Mouse (Mus musculus) ES-E14 (cell line): Measurements from ENCODE around the gene Plekha4. TPM values are rescaled to one million over a fixed set of nuclear protein-coding genes. Genes with fewer than 3 reads are reported as not detected.
"Not testable (repeated sequence)": the region's sequence is repeated elsewhere in the genome, so short reads cannot be mapped to it uniquely, and the experiment has no call there.

Source experiments
- DNase-seq: peaks from one replicate; pipeline ENCODE4 v3.0.0-alpha.2; 2013; ENCODE audit warnings: low read depth, low spot score
- H3K27ac ChIP-seq: 2 replicates; pipeline ENCODE4 v1.5.1; 2012; ENCODE audit warnings: low read depth, mild to moderate bottlenecking, low read length, moderate library complexity, mixed read lengths; ENCODE audit not compliant: poor library complexity, insufficient read depth, severe bottlenecking
- H3K36me3 ChIP-seq: 2 replicates; pipeline ENCODE4 v1.6.1; 2012; ENCODE audit warnings: mild to moderate bottlenecking, low read length, moderate library complexity, mixed read lengths; ENCODE audit not compliant: control insufficient read depth, poor library complexity, insufficient read depth, severe bottlenecking
- H3K4me1 ChIP-seq, 2 experiments: fragments of 150-350 bp in 1 of 2; sonication (generic) in 1 of 2; 2 replicates each; pipeline ENCODE4 v1.6.1; 2012; ENCODE audit warnings: low read length in 2 of 2, mild to moderate bottlenecking in 1 of 2, mixed read lengths in 1 of 2; ENCODE audit not compliant: control insufficient read depth in 2 of 2, insufficient read depth in 2 of 2, poor library complexity in 1 of 2
- H3K4me3 ChIP-seq, 2 experiments: fragments of 150-350 bp in 1 of 2; sonication (generic) in 1 of 2; 2 replicates each; pipeline ENCODE4 v1.5.1; 2012; ENCODE audit warnings: low read length in 2 of 2, low read depth in 1 of 2, mild to moderate bottlenecking in 1 of 2, mixed read lengths in 1 of 2; ENCODE audit not compliant: insufficient read depth in 1 of 2, poor library complexity in 1 of 2, severe bottlenecking in 1 of 2
- H3K9ac ChIP-seq: 2 replicates; pipeline ENCODE4 v1.6.1; 2012; ENCODE audit warnings: low read depth, mild to moderate bottlenecking, low read length, mixed read lengths; ENCODE audit not compliant: poor library complexity, insufficient read depth, severe bottlenecking
- H3K9me3 ChIP-seq: fragments of 150-350 bp; sonication (generic); 2 replicates; pipeline ENCODE4 v1.6.1; 2012; ENCODE audit warnings: low read depth, mild to moderate bottlenecking, low read length; ENCODE audit not compliant: control insufficient read depth, insufficient read depth
- CHD2 ChIP-seq: IDR thresholded peaks from 2 replicates; pipeline ENCODE4 v1.6.1; 2014; ENCODE audit warnings: mild to moderate bottlenecking, low read depth, low read length, inconsistent platforms
- HCFC1 ChIP-seq: IDR thresholded peaks from 2 replicates; pipeline ENCODE4 v1.6.1; 2012; ENCODE audit warnings: low read length, inconsistent platforms, borderline replicate concordance; ENCODE audit not compliant: insufficient read depth
- MAFK ChIP-seq: IDR thresholded peaks from 2 replicates; pipeline ENCODE4 v1.6.1; 2014; ENCODE audit warnings: mild to moderate bottlenecking, low read depth, low read length, inconsistent platforms; ENCODE audit not compliant: insufficient read depth
- ZC3H11A ChIP-seq: IDR thresholded peaks from 2 replicates; pipeline ENCODE4 v1.6.1; 2012; ENCODE audit warnings: low read depth, mild to moderate bottlenecking, inconsistent platforms, low read length, borderline replicate concordance
- ZNF384 ChIP-seq: IDR thresholded peaks from 2 replicates; pipeline ENCODE4 v1.6.1; 2012; ENCODE audit warnings: low read depth, low read length, inconsistent platforms
- in situ Hi-C, 2 experiments: fragments of 600-800 bp; cut with MboI; formaldehyde crosslinking; loops; one replicate each; pipeline ENCODE4 v1.15.1; 2025; ENCODE audit warnings: low sequenced_read_pairs in 2 of 2, inconsistent platforms in 1 of 2; ENCODE audit not compliant: unreplicated experiment in 2 of 2
- total RNA-seq: library from RNA; depleted of rRNA; stranded (reverse); fragments of 300-350 nt; gene quantifications from 2 replicates; pipeline ENCODE4 v1.2.3, GENCODE M21; 2012

Gene Plekha4
- total RNA-seq, 1 experiment: 17.8 TPM

GRCm38 (mm10) chr7:45523678-45524170, 2.4 kb upstream of the Plekha4 start:
- H3K9ac ChIP-seq: peak overlapping the region; percentile 62
- in situ Hi-C loops: no loop called here
- H3K4me3 ChIP-seq: peak overlapping the region; percentile 29 to 40

GRCm38 (mm10) chr7:45524841-45525621, 1.1 kb upstream of the Plekha4 start:
- H3K36me3 ChIP-seq: peaks cover 20% of the 10 kb centered on the region
- H3K4me1 ChIP-seq: peaks cover 2 to 19% of the 10 kb centered on the region in 2 experiments; a peak in 2 of 4 replicates
- in situ Hi-C loops: no loop called here
- peak overlapping the region; percentile 92 to 95 for H3K4me3 ChIP-seq
- H3K9me3 ChIP-seq: no peaks in the 10 kb centered on the region
- no peak for DNase-seq
- TF ChIP-seq ZC3H11A: no peak
- TF ChIP-seq HCFC1: no peak
- no peak for TF ChIP-seq MAFK
- no peak for TF ChIP-seq ZNF384
- TF ChIP-seq CHD2: no peak
- peak overlapping the region; percentile 97 for H3K9ac ChIP-seq
- peak overlapping the region; percentile 51 for H3K27ac ChIP-seq

More at GRCm38 (mm10) chr7:45523678-45524170, 2.4 kb upstream of the Plekha4 start:
- H3K4me1 ChIP-seq: peaks cover 2 to 22% of the 10 kb centered on the region in 2 experiments; a peak in 2 of 4 replicates
- no peak overlapping the region; the same call in 1 of the 2 replicates for H3K27ac ChIP-seq
- no peak for TF ChIP-seq MAFK
- TF ChIP-seq ZNF384: no peak
- no peak for TF ChIP-seq ZC3H11A
- TF ChIP-seq HCFC1: no peak
- no peak for TF ChIP-seq CHD2
- no peak for DNase-seq
- peaks cover 20% of the 10 kb centered on the region for H3K36me3 ChIP-seq
- no peaks in the 10 kb centered on the region for H3K9me3 ChIP-seq

DNA sequence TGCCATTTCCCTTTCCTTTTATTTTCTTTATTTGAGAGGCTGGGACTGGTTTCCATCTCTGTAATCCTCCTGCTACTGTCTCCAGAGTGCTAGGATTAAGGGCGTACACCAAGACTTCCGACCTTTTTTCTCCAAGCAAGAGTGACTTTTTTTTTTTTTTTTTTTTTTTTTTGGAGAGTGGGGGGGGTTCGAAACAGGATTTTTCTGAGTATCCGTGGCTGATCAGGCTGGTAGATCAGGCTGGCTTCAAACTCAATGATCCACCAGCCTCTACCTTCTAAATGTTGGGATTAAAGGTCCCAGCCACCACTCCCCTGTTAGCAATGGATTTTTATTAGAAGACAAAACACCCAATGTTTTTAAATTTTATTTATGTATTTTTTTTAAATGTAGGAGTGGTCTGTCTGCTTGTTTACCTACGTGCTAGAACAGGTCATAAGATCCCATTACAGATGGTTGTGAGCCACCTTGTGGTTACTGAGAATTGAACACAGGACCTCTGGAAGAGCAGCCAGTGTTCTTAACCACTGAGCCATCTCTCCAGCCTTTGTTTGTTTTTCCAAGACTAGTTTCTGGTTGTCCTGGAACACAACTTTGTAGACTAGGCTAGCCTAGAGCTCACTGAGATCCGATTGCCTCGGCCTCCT, 467 bp downstream of the Plekha4 start:
- H3K4me3 ChIP-seq: peak overlapping the region; percentile 56 to 60
- DNase-seq: no peak
- peaks cover 2 to 27% of the 10 kb centered on the region in 2 experiments; a peak in 2 of 4 replicates for H3K4me1 ChIP-seq
- no peaks in the 10 kb centered on the region for H3K9me3 ChIP-seq
- peak overlapping the region; percentile 71 for H3K9ac ChIP-seq
- H3K27ac ChIP-seq: peak overlapping the region; percentile 65; the same call in 1 of the 2 replicates
- H3K36me3 ChIP-seq: peaks cover 18% of the 10 kb centered on the region
- in situ Hi-C loops: no loop called here
- TF ChIP-seq CHD2: peak; percentile 0; the same call in 1 of the 2 replicates
- peak; percentile 61; the same call in 1 of the 2 replicates for TF ChIP-seq ZNF384
- TF ChIP-seq HCFC1: 0 out of 2 replicates have a peak, but pooled peaks have one; percentile 32
- no peak for TF ChIP-seq MAFK
- TF ChIP-seq ZC3H11A: no peak

GRCm38 (mm10) chr7:45527169-45527568, 1.0 kb downstream of the Plekha4 start:
- DNase-seq, H3K4me3 ChIP-seq, H3K9me3 ChIP-seq, in situ Hi-C loops, H3K27ac ChIP-seq: not testable (repeated sequence)
- Histone ChIP-seq H3K9ac (0 out of 2 replicates have a peak overlapping the region, but pooled peaks have one; percentile 4), H3K4me1 (peaks cover 2 to 33% of the 10 kb centered on the region in 2 experiments; a peak in 2 of 4 replicates), H3K36me3 (peaks cover 18% of the 10 kb centered on the region)
